Mouse (Mus musculus) c-Kit-positive CD71-positive TER-119-negative erythroid progenitor cells, embryonic 14.5 days (primary cell): Measurements from ENCODE around the gene Smyd1.

Experiments
- DNase-seq: peaks from one replicate; pipeline ENCODE4 v3.0.0-alpha.2; 2013; ENCODE audit warnings: low read depth

Smyd1 gene

DNA sequence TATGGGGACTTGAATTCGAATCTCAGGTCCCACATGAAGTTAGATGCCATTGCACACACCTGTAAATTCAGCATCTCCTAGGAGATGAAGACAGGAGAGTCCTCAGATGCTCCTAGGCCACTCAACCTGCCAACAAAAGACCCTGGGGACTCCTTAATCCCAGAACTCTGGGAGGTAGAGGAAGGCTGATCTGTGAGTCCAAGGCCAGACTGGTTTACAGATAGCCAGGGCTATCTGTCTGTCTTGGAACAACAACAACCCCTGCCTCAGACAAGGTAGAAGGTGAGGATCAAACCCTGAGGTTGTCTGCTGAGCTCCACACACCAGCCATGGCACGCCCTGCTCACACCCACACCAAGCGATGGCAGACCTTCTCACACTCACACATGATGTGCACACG is 62.9 kb downstream of the Smyd1 start:
- no peak for DNase-seq

DNA sequence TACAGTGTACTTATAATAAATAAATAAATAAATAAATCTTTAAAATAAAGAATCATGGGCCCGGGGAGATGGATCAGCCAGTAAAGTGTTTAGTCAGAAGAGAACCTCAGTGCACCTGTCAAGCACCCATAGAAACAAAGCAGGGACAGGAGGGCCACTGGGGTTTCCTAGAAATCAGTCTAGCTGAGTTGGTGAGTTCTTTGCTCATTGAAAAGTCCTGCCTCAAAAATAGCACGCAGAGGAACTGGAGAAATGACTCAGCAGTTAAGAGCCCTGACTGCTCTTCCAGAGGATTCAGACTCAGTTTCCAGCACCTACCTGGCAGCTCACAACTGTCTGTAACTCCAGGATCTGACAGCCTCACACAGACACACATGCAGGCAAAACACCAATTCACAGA is 63.5 kb downstream of the Smyd1 start:
- no peak for DNase-seq

DNA sequence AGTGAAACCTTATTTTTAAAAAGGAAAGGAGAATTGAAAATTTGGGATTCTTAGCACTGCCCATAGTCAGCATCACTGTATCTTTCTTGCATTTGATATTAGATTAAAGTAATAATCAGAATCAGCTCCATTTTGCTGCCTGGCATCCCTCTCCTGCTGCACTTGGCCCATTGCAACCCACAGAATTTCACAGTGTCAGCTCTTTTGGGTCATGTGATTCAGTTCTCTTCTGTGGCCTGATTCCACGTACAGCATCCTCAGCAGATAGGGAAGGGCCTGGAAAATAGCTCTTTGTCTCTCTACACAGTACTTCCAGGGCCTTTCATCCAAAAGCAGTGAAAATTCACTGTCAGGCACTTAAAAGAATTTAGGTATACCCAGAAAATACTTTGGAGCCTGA is 64.7 kb downstream of the Smyd1 start:
- DNase-seq = no peak

DNA sequence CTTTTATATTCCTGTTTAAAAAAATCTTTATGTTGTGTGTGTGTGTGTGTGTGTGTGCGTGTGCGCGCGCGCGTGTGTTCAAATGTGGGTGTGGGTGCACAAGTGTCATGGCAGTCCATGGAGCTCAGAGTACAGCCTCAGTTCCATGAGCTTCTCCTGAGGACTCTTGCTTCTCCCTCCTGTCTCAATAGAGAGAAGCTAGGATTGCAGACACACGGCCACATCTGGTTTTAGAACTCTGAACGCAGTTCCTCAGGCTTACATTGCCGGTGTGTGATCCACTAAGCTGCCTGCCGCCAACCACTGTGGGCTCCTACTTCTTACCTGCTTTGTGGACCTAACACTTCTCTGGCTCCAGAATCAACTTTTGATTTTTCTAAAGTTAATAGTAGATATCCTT is 65.9 kb downstream of the Smyd1 start:
- DNase-seq = no peak

DNA sequence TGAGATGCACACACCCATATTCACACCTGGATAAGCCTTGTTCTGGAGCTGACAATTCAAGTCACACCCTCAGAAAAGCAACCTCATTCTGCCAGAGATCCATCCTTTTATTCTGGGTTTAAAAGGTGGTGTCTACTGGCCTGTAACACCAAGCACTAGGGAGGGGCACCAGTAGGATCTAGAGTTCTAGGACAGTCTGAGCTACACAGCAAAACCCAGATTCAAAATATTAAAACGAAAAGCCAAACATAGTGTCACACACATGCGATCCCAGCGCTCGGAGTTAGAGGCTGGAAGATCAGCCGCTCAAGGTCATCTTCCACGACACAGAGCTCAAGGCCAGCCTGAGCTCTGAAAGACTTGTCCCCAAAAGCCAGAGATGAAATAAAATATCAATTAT is 67.6 kb downstream of the Smyd1 start:
- no peak for DNase-seq

DNA sequence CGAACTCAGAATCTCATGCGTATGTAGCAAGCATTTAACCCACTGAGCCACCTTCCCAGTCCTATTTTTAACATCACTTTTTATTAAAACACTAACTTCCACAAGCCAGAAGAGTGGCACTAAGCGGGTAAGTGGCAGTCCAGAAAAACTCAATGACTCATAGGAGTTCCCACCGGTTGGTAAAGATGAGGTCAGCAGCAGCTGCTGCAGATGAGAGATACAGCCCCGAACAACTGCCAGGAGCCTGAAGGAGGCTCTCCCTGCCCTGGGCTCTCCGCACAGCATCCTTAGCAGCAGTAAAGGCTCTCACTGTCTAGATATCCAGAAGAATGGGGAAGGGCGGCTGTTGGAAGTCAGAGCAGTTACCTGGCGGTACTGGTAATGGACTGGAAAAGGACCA is 71.1 kb downstream of the Smyd1 start:
- DNase-seq = no peak

DNA sequence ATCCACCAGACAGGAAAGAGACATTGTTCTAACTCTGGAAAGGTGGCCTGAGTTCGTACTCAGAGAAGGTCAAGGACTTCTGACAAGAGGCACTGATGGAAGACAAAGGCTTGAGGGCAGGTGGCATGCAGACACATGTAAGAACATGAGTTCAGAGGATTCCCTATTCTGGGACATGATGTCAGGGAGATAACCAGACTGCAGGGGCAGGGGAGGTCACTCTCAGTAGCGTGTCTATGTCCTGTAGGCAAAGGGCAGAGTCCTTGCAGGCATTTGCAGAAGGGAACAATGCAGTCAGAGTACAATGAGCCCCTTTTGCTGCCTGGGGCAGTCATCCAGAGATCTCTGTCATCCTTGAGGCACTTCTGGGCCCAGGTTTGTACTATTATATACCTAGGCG is 72.4 kb downstream of the Smyd1 start:
- DNase-seq = no peak

DNA sequence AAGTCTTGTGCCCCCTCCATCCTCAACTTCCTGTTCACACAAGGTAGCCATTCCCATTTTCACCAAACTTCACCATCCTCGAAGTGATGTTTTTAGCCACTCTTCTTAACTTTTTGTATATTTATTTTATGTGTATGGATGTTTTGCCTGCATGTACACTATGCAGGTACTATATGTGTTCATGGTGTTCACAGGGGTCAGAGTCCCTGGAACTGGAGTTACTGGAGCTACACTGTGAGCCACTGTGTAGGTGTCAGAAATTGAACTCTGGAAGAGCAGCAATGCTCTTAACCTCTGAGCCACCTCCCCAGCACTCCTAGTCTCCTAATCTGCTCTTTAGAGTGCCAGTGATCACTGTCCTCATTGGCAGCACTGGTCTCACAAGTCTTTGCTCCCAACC is 73.6 kb downstream of the Smyd1 start:
- no peak for DNase-seq

DNA sequence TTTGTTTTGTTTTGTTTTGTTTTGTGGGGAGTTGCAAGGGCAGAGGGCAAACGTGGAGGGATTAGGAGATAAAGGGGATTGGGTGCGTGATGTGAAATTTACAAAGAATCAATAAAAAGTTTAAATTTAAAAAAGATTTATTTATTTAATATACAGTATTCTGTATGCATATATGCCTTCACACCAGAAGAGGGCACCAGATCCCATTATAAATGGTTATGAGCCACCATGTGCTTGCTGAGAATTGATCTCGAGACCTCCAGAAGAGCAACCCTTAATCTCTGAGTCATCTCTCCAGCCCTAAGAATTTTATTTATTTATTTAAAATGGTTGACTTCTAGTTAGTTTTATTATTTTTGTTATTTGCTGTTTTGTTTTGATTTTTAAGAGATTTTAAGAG is 78.8 kb downstream of the Smyd1 start:
- no peak for DNase-seq

DNA sequence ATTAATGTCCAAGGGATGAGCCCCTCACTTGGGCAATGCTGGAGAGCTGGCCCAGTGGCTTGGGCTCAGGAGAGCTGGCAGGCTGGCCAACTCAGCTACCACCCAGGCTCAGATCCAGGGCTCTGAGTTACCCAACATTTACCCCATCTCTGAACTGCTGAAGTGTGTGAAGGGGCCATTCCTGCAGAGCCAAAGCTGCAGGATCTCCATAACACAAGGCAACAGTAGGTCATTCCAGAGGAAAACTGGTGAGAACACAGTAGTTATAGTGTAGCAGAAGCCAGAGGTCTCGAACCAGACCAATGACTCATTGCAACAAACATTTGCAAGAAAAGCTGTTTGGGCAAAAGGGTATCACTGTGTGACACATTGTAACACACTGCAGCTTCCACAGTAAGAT is 79.2 kb downstream of the Smyd1 start:
- DNase-seq = no peak

DNA sequence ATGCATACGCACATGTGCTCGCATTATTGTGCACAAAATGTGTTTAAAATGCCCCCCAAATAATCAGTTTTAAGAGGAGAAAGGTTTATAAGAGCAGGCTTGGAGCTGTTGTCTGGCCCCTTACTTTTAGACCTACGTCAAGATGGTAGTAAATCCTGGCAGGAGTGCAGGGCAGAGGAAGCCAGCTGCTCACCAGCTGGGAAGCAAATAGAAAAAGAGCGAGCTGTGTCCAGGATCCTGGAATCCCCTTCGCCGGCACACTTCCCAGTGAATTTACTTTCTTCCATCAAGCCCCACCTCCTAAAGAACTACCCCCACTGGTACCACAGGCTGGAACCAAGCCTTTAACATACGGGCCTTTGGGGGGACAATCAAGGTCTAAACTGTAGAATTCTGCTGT is 81.2 kb downstream of the Smyd1 start:
- no peak for DNase-seq

DNA sequence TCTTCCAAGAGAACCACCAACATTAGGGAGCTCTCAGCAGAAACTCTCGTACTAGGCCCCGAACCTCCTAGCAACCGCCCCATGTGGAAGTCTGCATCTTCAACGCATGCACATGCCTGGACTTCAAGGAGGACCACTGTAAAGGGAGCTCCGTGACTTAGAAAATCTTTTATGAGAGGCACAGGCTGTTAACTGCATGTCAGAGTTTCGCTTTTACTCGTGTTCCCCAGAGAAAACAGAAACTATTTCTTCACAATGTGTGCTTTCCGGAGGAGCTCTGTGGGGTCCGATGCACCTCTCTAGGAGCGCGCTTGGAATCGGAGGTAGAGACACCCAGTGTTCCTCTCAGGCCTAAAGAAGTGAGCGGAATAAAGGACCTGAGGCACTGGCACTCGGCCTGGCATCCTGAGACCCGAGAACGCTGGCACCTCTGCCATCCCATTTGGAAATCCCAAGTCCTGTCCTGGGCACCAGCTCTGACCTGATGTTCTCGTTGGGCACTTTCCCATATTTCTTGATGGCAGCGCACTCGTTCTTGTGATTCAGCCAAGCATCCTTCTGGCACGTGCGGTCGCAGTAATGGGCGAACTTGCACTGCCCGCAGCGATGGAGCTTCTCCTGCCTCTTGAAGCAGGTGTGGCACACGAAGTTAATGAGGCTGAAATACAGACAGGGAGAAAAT is 82.8 kb downstream of the Smyd1 start:
- no peak for DNase-seq

DNA sequence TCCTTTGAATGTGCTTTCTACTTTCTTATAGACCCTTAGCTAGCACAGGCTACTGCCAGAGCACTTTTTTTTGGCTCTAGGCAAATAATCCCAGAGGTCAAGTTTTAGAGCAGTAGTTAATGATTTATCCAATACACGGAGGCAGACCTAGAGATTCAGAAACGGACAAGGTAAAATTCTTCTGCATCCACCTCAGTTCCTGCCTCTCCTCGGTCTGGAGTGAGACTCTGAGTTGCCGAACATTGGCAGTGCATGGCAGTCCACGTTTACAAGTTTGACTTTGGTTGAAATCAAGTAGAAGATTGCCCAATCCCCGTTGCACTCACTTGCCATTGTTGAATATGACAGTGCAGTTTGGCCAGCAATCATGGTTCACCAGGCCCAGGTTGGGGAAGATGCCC is 85.0 kb downstream of the Smyd1 start:
- no peak for DNase-seq

DNA sequence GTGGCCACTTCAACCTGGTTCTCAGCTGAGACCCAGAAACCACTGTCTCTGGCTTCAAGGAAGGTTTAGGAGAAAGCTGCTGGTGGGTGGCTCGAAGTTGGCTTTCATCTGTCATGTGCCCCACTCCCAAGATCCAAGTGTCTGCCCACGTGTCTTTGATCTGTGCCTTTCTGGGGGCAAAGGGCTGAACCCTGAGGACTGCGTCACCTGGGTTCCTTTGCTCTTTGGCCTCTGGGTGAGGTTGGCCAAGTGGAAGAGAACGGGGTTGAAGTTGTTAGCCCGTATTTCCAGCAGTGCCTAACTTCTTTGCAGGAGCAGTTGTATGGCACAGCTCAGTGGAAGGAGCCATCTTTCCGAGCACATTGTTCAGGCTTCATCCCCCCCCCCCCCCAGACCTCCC is 85.5 kb downstream of the Smyd1 start:
- no peak for DNase-seq

DNA sequence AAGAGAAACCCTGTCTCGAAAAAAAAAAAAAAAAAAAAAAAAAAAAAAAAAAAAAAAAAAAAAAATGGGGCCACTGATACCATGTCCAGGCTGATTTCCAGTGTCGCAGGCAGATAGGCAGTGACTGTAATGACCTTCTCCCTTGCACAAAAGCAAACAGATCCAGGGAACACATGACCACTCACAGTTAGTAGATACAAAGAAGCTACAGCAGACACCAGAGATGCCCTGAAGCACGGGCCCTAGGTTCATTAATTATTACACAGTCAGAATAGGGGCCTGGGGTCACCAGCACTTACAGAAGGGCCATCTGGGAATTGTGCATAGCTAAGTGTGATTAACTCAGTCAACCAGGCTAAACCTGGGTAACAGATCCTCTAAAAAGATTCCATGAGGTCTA is 86.1 kb downstream of the Smyd1 start:
- DNase-seq = no peak

DNA sequence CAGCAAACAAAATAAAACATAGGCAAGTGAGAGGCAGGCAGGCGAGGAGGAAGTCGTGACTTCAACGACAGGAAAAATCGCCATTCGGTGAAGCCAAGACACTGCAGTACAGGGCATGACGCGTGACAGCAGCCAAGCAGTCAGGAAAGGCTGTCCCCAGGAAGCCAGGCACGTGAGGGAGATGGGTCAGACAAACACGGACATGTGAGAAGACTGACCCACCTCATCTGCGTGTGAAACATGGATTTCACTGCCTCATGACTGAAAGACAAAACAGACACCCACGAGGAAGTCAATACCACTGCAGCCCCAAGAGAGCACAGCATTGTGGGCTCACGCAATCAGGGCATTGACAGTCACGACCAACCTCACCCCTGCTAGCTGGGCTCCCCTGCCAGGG is 86.9 kb downstream of the Smyd1 start:
- DNase-seq = no peak

DNA sequence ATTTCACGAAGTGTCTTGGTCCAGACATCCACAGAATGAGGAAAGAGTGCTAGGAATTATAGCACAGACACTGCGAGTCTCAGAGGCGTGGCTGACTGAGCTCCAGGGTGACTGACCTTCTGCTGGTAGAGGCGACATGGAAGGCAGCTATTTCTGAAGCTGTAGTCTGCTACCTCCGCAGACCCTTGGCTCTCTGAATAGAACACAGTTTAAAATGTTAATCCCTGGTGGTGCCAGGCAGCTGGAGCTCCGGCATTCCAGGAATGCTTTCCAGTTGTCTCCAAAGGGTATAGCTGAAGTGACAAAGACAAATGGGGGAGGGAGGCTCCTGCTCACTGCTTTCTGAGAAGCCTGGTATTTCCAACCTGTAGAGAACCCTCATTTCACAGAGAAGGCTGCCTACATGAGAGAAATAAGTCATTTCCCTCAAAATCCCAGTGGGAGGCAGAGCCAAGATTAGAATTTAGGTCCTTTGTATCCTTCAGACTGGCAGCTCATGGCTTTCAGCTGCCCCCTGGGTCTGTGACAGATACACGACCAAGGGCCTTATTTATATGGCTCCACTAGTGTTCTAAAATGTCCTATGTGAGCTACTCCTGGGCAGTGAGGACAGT is 94.8 kb downstream of the Smyd1 start:
- DNase-seq = no peak

DNA sequence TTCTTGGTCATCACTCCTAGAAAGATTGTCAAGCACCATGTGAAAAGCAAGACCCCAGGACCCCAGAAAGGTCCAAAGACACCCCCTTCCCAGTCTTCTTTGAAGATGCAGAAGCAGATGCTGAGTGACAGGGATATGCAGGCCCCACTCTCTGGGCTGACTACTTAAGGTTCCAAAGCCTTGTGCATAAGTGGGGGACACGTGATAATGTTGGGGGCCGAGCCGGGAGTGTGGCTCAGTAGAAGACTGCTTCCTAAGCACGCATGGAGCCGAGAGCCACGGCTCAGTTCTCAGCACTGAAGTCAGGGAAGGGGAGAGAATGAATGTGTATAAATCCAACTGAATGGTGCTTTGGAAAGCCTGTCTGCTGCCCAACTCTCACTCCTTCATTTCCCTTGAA is 95.5 kb downstream of the Smyd1 start:
- no peak for DNase-seq

DNA sequence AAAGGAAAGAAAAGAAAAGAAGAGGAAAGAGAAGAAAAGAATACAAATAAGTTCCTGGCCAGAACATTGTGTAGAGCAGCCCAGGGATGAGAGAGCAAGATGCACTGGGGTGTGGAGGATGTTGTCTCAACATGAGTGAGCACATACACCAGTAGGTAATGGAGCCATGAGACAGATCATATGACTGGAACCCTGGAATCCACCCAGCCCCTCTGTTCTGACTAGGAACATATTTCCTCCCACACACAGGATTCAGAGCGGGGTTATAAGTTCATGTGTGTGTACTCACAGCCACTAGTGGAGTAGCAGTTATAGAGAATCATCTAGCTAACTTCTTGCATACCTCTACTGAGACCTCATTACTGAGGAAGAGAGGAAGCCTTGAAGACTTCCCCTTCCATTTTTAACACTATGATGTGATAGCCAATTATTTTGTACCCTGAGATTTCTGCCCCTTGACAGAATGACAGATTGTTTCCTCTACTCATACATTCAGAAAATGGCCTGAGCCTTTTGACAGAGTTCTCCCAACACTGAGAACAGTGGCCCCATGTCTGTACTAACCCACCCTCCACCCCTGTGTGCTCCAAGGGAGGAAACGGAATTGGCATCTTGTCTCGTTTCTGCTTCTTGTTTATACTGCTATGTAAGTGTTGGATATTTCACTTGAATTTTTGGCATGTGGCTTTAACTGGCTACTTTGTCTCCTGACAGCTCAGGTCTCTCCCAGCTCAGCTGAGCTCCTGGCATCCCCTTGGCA is 97.7 kb downstream of the Smyd1 start:
- no peak for DNase-seq

DNA sequence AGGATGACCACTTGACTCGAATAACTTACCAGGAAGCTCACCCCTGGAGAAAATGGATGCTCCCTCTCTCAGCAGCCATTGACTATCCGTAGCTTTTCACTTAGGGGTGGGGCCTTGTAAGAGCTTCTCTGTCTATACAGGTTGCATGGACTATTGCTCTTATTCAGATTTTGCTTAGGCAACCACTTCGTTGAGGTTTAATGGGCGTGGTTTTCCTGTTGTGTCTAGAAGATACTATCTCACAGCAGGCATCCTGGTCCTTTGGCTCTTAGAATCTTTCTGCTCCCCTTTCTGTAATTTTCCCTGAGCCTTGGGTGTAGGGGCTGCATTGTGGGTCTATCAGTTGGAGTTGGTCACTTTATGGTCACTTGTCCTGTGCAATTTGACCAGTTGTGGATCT is 100.5 kb downstream of the Smyd1 start:
- no peak for DNase-seq

DNA sequence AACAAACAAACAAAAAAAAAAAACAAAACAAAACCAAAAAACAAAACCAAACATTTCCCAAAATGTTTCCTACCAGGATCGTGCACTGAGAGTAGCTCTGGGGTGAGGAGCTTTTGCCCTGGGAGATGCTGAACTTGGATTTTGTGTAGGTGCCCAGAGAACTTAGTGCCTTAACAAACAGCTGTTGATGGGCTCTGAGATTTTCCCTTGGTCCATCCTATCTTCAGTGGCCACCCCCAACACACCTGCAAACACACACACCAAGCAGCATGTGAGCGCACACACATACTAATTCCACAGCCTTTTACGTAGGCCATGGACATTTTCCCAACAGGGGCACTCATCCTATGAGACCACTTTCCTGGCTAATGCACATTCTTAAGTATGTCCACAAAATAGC is 109.6 kb downstream of the Smyd1 start:
- DNase-seq = no peak

DNA sequence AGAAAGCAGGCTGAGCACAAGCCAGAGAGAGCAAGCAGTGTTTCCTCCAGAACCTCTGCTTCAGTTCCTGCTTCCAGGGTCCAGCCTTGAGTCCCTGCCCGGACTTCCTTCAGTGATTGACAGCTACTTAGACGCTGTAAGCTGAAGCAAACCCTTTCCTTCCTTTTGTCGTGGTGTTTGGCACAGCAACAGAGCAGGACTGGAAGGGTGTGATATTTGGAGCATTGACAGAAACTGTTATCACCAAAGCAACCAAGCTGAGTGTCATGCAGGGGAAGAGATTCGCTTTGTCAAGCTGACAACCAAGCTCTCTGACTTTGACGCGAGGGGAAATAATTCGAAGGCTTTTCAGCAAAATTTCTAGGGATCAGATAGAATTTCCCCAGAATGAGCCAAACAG is 110.1 kb downstream of the Smyd1 start:
- DNase-seq = no peak

DNA sequence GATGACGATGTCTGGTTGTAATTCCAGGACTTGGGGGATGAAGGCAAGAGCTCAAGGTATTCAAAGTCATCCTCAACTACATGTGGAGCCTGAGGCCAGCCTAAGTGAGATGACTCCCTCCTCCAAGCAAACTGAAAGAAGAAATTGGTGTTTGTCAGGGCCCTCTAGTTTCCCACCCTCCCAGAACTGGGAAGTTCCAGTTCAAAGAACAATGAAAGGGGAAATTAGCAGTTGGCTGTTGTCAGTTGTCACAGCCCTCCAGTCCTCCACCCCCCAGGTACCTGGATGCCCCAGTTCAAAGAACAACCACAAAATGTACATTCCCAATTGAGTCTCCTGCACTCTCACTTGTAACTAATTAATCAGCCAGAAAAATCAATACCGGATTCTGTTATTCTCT is 113.3 kb downstream of the Smyd1 start:
- DNase-seq = no peak

DNA sequence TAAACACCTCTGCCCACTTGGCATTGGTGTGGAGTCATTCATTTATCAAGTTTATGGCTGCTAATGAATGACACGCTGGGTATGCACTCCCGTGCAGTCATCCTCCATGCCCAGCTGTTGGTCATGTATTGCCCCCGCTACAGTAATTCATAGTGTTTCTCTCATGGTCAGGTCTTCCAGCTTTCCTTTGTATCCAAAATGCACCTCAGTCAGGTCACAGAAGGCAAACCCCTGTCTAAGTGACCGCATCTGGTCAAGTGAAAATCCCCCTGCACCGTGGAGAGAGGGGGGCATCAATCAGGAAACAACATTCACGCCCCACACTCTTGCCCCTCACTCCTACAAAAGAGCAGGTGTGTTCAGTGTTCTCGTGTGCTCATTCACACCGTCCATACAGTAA is 117.9 kb downstream of the Smyd1 start:
- DNase-seq = no peak
